Mouse (Mus musculus): ENCODE results near the gene Vax2. TPM values are rescaled to one million over a fixed set of nuclear protein-coding genes. Genes with fewer than 3 reads are reported as not detected.

The Vax2 gene
- polyA plus RNA-seq, 1 experiment, result 0.08 TPM

DNA sequence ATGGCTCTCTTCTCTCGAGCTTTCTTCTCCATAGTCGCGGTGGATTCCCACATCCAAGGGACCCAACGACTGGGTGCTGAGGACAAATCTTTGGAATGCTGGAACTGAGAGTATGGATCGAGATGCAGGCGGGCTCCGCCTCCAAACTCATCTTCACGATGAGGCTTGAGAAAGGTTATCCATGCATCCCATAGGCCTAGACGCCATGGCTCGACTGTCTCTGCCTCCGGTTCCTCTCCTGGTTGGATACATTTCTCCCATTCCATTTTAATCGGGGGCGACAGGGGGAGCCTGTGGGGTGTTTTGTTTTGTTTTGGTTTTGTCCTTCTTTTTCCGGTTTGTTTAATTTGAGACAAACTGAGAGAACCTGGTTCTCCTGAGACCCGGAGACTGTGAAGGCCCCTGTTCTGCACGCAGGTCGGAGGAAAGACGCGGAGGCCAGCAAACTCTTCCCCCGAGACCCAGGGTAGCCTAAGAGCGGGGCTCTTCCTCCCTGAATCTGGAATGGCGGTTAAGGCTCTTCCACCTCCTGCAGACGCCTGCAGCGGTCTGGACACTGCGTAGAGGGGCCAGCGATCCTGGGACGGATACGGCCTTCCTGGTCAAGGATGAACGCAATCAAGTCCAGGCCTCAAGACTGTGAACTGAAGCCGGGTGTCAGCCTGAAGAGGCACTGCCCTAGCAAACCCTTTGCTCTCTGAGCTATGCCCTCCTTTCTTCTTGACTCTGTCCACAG is 4.6 kb downstream of the Vax2 start:
- 9% methylated on average over 30 of the region's 30 CpGs for WGBS
- H3K36me3 ChIP-seq (ENCODE audit: control insufficient read depth, insufficient read depth, low read length), result no peaks in the 10 kb centered on the region
- H3K27ac ChIP-seq (ENCODE audit: control insufficient read depth, insufficient read depth, low read length), result no peak overlapping the region
- TF ChIP-seq POLR2A (IDR thresholded peaks at IDR 0.05; ENCODE audit: control insufficient read depth, extremely low read depth, insufficient read depth, low read length, poor library complexity) (no peak), CTCF (IDR thresholded peaks at IDR 0.05; ENCODE audit: borderline replicate concordance, control insufficient read depth, extremely low read depth, insufficient read depth, low read length, poor library complexity) (no peak)
- no peak for DNase-seq
- H3K4me3 ChIP-seq (ENCODE audit: control insufficient read depth, insufficient read depth, low read length), result no peak overlapping the region
- peaks cover 20% of the 10 kb centered on the region for H3K4me1 ChIP-seq (replicated peaks; ENCODE audit: control insufficient read depth, insufficient read depth, low read length)
- peaks cover 46% of the 10 kb centered on the region for H3K27me3 ChIP-seq (ENCODE audit: control insufficient read depth, insufficient read depth, low read length)

DNA sequence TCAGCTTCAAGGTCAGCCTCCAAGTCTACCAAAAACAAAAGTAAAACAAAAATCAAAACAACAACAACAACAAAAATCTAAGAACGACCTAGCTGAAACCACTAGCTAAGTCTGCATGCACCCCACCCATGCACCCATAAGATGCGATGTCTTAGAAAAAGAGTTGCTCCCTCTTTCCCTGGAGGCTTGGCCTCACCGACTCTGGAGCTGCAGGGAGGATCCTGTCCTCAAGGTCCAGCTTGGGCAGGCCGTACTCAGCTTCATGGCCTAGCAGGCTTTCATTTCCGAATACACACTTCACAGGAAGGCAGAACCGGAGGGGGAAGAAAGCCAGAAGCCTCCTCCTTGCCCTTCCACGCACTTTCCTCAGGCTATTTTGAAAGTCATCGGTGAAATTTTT is 6.0 kb downstream of the Vax2 start:
- TF ChIP-seq CTCF (IDR thresholded peaks at IDR 0.05; ENCODE audit: borderline replicate concordance, control insufficient read depth, extremely low read depth, insufficient read depth, low read length, poor library complexity) (no peak), POLR2A (IDR thresholded peaks at IDR 0.05; ENCODE audit: control insufficient read depth, extremely low read depth, insufficient read depth, low read length, poor library complexity) (no peak)
- Histone ChIP-seq H3K36me3 (ENCODE audit: control insufficient read depth, insufficient read depth, low read length) (no peaks in the 10 kb centered on the region), H3K27me3 (ENCODE audit: control insufficient read depth, insufficient read depth, low read length) (peaks cover 37% of the 10 kb centered on the region), H3K4me1 (replicated peaks; ENCODE audit: control insufficient read depth, insufficient read depth, low read length) (peaks cover 13% of the 10 kb centered on the region), H3K27ac (ENCODE audit: control insufficient read depth, insufficient read depth, low read length) (no peak overlapping the region), H3K4me3 (ENCODE audit: control insufficient read depth, insufficient read depth, low read length) (no peak overlapping the region)
- no peak for DNase-seq
- WGBS, result 10% methylated on average over 8 of the region's 8 CpGs

- Histone ChIP-seq H3K27me3 (ENCODE audit: control insufficient read depth, insufficient read depth, low read length) (peaks cover 4% of the 10 kb centered on the region; the same call in 1 of the 2 replicates), H3K4me1 (replicated peaks; ENCODE audit: control insufficient read depth, insufficient read depth, low read length) (no peaks in the 10 kb centered on the region), H3K27ac (ENCODE audit: control insufficient read depth, insufficient read depth, low read length) (no peak overlapping the region), H3K4me3 (ENCODE audit: control insufficient read depth, insufficient read depth, low read length) (no peak overlapping the region), H3K36me3 (ENCODE audit: control insufficient read depth, insufficient read depth, low read length) (no peaks in the 10 kb centered on the region)
- no peak for TF ChIP-seq POLR2A (IDR thresholded peaks at IDR 0.05; ENCODE audit: control insufficient read depth, extremely low read depth, insufficient read depth, low read length, poor library complexity)
- no peak for TF ChIP-seq CTCF (IDR thresholded peaks at IDR 0.05; ENCODE audit: borderline replicate concordance, control insufficient read depth, extremely low read depth, insufficient read depth, low read length, poor library complexity)
- 17% methylated on average over 6 of the region's 6 CpGs for WGBS
- DNase-seq, result no peak
These were observed 11.5 kb downstream of the Vax2 start for GRCm38 (mm10) chr6:83722526-83722925.

GRCm38 (mm10) chr6:83727178-83727577 is 16.1 kb downstream of the Vax2 start:
- DNase-seq, result no peak
- H3K4me3 ChIP-seq (ENCODE audit: control insufficient read depth, insufficient read depth, low read length), result no peak overlapping the region
- no peaks in the 10 kb centered on the region for H3K4me1 ChIP-seq (replicated peaks; ENCODE audit: control insufficient read depth, insufficient read depth, low read length)
- no peak for TF ChIP-seq CTCF (IDR thresholded peaks at IDR 0.05; ENCODE audit: borderline replicate concordance, control insufficient read depth, extremely low read depth, insufficient read depth, low read length, poor library complexity)
- TF ChIP-seq POLR2A (IDR thresholded peaks at IDR 0.05; ENCODE audit: control insufficient read depth, extremely low read depth, insufficient read depth, low read length, poor library complexity), result no peak
- no peak overlapping the region for H3K27ac ChIP-seq (ENCODE audit: control insufficient read depth, insufficient read depth, low read length)
- no peaks in the 10 kb centered on the region; the same call in 1 of the 2 replicates for H3K27me3 ChIP-seq (ENCODE audit: control insufficient read depth, insufficient read depth, low read length)
- 52% methylated on average over 4 of the region's 4 CpGs for WGBS
- no peaks in the 10 kb centered on the region for H3K36me3 ChIP-seq (ENCODE audit: control insufficient read depth, insufficient read depth, low read length)

DNA sequence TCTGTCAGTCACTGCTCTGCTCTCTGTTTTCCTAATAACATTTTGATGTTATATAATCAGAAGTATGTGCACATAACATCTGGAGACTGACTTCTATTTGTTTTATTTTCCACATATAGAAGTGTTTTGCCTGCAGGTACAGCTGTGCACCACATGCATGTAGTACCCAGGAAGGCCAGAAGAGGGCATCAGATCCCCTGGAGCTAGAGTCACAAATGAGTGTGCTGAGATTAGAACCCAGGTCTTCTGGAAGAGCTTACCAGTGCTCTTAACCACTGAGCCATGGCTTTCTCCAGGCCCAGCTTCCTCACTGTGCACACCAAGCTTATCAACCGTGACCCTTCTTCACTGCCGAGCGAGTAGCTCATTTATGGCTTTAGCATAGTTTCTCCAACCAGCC is 17.4 kb downstream of the Vax2 start:
- no peaks in the 10 kb centered on the region for H3K4me1 ChIP-seq (replicated peaks; ENCODE audit: control insufficient read depth, insufficient read depth, low read length)
- peak; percentile 59 for DNase-seq
- H3K4me3 ChIP-seq (ENCODE audit: control insufficient read depth, insufficient read depth, low read length), result no peak overlapping the region
- WGBS, result 96% methylated on average over 3 of the region's 3 CpGs
- TF ChIP-seq CTCF (IDR thresholded peaks at IDR 0.05; ENCODE audit: borderline replicate concordance, control insufficient read depth, extremely low read depth, insufficient read depth, low read length, poor library complexity) (no peak; the same call in 1 of the 2 replicates), POLR2A (IDR thresholded peaks at IDR 0.05; ENCODE audit: control insufficient read depth, extremely low read depth, insufficient read depth, low read length, poor library complexity) (no peak)
- H3K27me3 ChIP-seq (ENCODE audit: control insufficient read depth, insufficient read depth, low read length), result no peaks in the 10 kb centered on the region; the same call in 1 of the 2 replicates
- no peaks in the 10 kb centered on the region for H3K36me3 ChIP-seq (ENCODE audit: control insufficient read depth, insufficient read depth, low read length)
- H3K27ac ChIP-seq (ENCODE audit: control insufficient read depth, insufficient read depth, low read length), result no peak overlapping the region

DNA sequence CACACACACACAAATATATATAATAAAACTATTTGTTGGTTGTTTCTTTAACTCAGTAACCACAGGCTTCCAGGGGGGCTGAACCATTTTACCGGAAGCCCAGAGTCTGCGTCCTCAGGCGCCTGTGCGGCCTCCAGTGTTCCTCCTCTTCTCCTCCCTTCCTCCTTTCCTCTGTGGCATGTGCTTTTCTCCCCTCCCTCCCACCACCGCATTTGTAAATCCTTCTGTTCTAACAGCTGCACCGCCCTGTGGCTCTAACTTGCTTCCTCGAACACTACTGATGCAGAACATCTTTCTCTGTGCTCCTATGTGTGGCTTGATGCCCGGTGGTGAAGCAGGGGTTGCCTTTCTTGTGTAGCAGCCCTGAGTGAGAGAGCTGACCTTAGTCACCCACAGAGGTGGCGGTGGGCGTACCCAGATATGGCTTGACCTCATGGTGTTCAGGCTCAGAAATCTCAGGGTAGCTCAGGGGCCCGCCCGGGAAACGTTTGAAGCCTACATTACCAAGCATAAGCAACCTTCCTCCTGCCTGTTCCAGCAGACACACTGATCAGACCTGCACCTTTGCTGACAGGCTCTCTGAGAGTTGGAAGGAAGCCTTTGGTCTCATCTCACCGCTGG is 18.4 kb downstream of the Vax2 start:
- Histone ChIP-seq H3K36me3 (ENCODE audit: control insufficient read depth, insufficient read depth, low read length) (no peaks in the 10 kb centered on the region), H3K4me3 (ENCODE audit: control insufficient read depth, insufficient read depth, low read length) (no peak overlapping the region), H3K27ac (ENCODE audit: control insufficient read depth, insufficient read depth, low read length) (no peak overlapping the region), H3K27me3 (ENCODE audit: control insufficient read depth, insufficient read depth, low read length) (no peaks in the 10 kb centered on the region), H3K4me1 (replicated peaks; ENCODE audit: control insufficient read depth, insufficient read depth, low read length) (no peaks in the 10 kb centered on the region)
- DNase-seq, result no peak
- TF ChIP-seq CTCF (IDR thresholded peaks at IDR 0.05; ENCODE audit: borderline replicate concordance, control insufficient read depth, extremely low read depth, insufficient read depth, low read length, poor library complexity) (no peak), POLR2A (IDR thresholded peaks at IDR 0.05; ENCODE audit: control insufficient read depth, extremely low read depth, insufficient read depth, low read length, poor library complexity) (no peak)
- 32% methylated on average over 14 of the region's 14 CpGs for WGBS

All from thymus, adult 2 months (tissue).